Mouse (Mus musculus) heart, embryonic 15.5 days (tissue): ENCODE measurements around the gene Gm28230. TPM values are rescaled to one million over a fixed set of nuclear protein-coding genes. Genes with fewer than 3 reads are reported as not detected.

Experiments used
- ATAC-seq: fragments of 200-750 bp; cut with Nextera tagmentation; replicated peaks from 2 replicates; pipeline ENCODE4 v1.8.0; 2017; ENCODE audit warnings: low read depth, moderate TSS enrichment; ENCODE audit not compliant: insufficient number of reproducible peaks, insufficient read depth, low FRiP score
- H3K27ac ChIP-seq: fragments of 300-500 bp; sonication (generic); 2 replicates; pipeline ENCODE4 v1.5.1; 2015; ENCODE audit warnings: mild to moderate bottlenecking, inconsistent platforms
- H3K27me3 ChIP-seq: fragments of 300-500 bp; sonication (generic); 2 replicates; pipeline ENCODE4 v1.6.1; 2015; ENCODE audit warnings: inconsistent platforms
- H3K36me3 ChIP-seq: fragments of 300-500 bp; sonication (generic); 2 replicates; pipeline ENCODE4 v1.6.1; 2015; ENCODE audit warnings: mild to moderate bottlenecking, inconsistent platforms
- H3K4me1 ChIP-seq: fragments of 300-500 bp; sonication (generic); replicated peaks from 2 replicates; pipeline ENCODE4 v1.6.1; 2015; ENCODE audit warnings: inconsistent platforms
- H3K4me2 ChIP-seq: fragments of 300-500 bp; sonication (generic); 2 replicates; pipeline ENCODE4 v1.6.1; 2015; ENCODE audit warnings: inconsistent platforms, mild to moderate bottlenecking, moderate library complexity
- H3K4me3 ChIP-seq: fragments of 300-500 bp; sonication (generic); 2 replicates; pipeline ENCODE4 v1.5.1; 2015; ENCODE audit warnings: mild to moderate bottlenecking, inconsistent platforms
- H3K9ac ChIP-seq: fragments of 300-500 bp; sonication (generic); 2 replicates; pipeline ENCODE4 v1.6.1; 2015; ENCODE audit warnings: mild to moderate bottlenecking, inconsistent platforms
- H3K9me3 ChIP-seq: fragments of 300-500 bp; sonication (generic); replicated peaks from 2 replicates; pipeline ENCODE4 v1.6.1; 2016; ENCODE audit warnings: inconsistent platforms
- WGBS: fragments of 180-500 bp; shearing (Covaris S2); methylation state at CpG from one replicate; pipeline ENCODE4 v1.1.7; 2015; ENCODE audit warnings: mixed read lengths; 5-methylcytosine and 5-hydroxymethylcytosine counted together
- polyA plus RNA-seq: library from polyadenylated mRNA; unstranded; fragments of >200 nt; fragmentation: Nextera tagmentation; extraction: Ambion mirVana; gene quantifications from 2 replicates; pipeline ENCODE4 v1.2.1, GENCODE M21; 2015

Gm28230 gene
- polyA plus RNA-seq, 1 experiment from 2014 or later: not detected

DNA sequence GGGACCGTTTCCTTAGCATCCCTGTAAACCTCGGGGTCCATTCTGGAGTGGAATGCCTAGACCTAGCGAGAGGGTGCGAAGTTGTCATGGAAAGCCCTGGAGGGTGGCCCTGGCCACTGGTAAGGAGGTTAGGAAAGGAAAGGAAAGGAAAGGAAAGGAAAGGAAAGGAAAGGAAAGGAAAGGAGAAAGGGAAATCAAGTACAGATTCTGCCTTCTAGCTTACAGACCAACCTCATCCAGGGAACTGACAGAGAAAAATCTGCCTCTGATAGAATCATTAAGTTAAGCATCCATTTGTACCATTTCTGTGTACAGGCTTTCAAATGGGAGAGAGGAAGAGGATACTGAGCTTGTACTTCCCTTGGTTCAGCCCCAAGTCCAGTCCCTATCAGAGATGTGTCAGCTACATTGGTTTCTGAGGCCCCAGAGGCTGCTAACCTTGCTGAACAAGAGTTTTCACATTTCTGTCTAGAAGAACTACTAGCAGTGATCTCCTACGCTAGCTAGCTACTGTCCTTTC is 24.3 kb downstream of the Gm28230 start:
- H3K4me2 ChIP-seq: no peak overlapping the region
- H3K27me3 ChIP-seq: peaks cover 98% of the 10 kb centered on the region
- ATAC-seq: no peak
- no peaks in the 10 kb centered on the region for H3K9me3 ChIP-seq
- H3K4me1 ChIP-seq: peaks cover 27% of the 10 kb centered on the region
- H3K9ac ChIP-seq: no peak overlapping the region
- H3K27ac ChIP-seq: no peak overlapping the region
- H3K36me3 ChIP-seq: no peaks in the 10 kb centered on the region
- WGBS: 40% methylated on average over 5 of the region's 5 CpGs
- no peak overlapping the region for H3K4me3 ChIP-seq

- Histone ChIP-seq H3K27ac (no peak overlapping the region), H3K36me3 (no peaks in the 10 kb centered on the region)
- 89% methylated on average over 1 of the region's 1 CpGs for WGBS
Measured at GRCm38 (mm10) chr2:74751861-74752260, 25.3 kb downstream of the Gm28230 start.

DNA sequence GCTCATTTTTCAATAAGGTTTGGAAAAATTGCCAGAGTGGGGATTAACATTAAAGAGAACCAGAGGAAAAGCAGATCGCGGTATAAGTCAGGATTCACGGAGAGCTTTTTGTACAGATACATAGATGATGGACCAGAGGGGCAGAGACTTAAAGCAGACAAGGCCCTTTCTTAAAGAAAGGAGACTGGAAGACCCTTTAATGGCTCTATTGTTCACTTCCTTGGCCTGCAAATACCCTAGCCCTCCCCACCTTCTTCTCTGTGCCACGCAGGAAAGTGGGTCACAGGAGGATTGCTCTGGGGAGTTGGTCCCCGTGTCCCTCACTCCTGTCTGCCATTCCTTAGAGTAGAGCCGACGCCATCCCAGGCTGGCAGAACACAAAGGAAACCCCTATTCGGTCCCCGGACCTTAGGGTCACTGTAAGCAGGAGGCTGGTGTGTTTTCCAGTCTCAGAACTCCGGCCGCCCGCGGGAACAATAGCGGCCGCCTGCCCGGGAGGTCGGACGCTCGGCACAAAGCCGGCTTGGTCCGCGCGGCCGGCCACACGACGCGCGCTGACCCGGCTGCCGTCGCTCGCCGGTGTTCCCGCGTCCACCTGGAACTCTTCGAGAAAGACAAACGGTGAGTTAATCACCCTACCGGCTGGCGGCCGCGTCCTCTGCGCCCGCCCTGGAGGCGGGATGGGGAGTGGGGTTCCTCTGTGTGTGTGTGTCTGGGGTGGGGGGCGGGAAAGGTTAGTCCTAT is 26.1 kb downstream of the Gm28230 start:
- 0 out of 2 replicates have a peak overlapping the region, but pooled peaks have one; percentile 18 for H3K9ac ChIP-seq
- no peaks in the 10 kb centered on the region for H3K36me3 ChIP-seq
- WGBS: 4% methylated on average over 45 of the region's 45 CpGs
- peaks cover 20% of the 10 kb centered on the region for H3K4me1 ChIP-seq
- H3K9me3 ChIP-seq: no peaks in the 10 kb centered on the region
- H3K27ac ChIP-seq: no peak overlapping the region
- peak overlapping the region; percentile 59 for H3K4me2 ChIP-seq
- peaks cover 92% of the 10 kb centered on the region for H3K27me3 ChIP-seq
- ATAC-seq: no peak
- peak overlapping the region; percentile 39 for H3K4me3 ChIP-seq

More at GRCm38 (mm10) chr2:74751861-74752260, 25.3 kb downstream of the Gm28230 start:
- no peak overlapping the region for H3K4me2 ChIP-seq
- H3K4me1 ChIP-seq: peaks cover 22% of the 10 kb centered on the region
- no peak for ATAC-seq
- H3K9me3 ChIP-seq: no peaks in the 10 kb centered on the region
- no peak overlapping the region for H3K4me3 ChIP-seq
- no peak overlapping the region for H3K9ac ChIP-seq
- peaks cover 95% of the 10 kb centered on the region for H3K27me3 ChIP-seq

- peaks cover 20% of the 10 kb centered on the region for H3K4me1 ChIP-seq
- no peak overlapping the region for H3K27ac ChIP-seq
- no peaks in the 10 kb centered on the region for H3K9me3 ChIP-seq
- peaks cover 92% of the 10 kb centered on the region for H3K27me3 ChIP-seq
- WGBS: 3% methylated on average over 25 of the region's 25 CpGs
- H3K4me2 ChIP-seq: peak overlapping the region; percentile 59
- no peaks in the 10 kb centered on the region for H3K36me3 ChIP-seq
- ATAC-seq: 0 out of 2 replicates have a peak, but pooled peaks have one; percentile 18
- no peak overlapping the region for H3K9ac ChIP-seq
- H3K4me3 ChIP-seq: peak overlapping the region; percentile 39
Measured at GRCm38 (mm10) chr2:74753175-74753523, 26.6 kb downstream of the Gm28230 start.

DNA sequence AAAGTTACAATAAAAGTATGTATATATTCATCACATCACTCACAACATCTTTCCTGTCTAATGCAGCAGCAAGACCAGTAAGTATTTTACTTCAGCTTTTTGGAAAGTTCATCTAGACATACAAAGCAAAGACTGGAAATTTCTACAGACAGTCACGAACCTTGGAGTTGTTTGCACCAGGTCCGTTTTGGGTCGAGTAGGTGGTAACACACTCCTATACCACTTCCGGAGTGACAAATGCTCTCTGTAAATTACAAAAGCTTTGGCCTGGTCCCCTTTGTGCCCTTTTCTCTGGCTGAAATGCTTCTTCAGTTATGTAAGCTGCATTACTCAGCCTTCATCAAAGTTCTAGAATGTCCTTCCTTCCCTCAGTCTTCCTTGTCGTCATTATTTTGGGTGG is 27.2 kb downstream of the Gm28230 start:
- Histone ChIP-seq H3K4me3 (no peak overlapping the region), H3K27ac (no peak overlapping the region), H3K4me2 (no peak overlapping the region), H3K9me3 (no peaks in the 10 kb centered on the region), H3K4me1 (peaks cover 20% of the 10 kb centered on the region), H3K36me3 (no peaks in the 10 kb centered on the region), H3K9ac (no peak overlapping the region), H3K27me3 (peaks cover 92% of the 10 kb centered on the region)
- no peak for ATAC-seq
- 40% methylated on average over 5 of the region's 5 CpGs for WGBS

DNA sequence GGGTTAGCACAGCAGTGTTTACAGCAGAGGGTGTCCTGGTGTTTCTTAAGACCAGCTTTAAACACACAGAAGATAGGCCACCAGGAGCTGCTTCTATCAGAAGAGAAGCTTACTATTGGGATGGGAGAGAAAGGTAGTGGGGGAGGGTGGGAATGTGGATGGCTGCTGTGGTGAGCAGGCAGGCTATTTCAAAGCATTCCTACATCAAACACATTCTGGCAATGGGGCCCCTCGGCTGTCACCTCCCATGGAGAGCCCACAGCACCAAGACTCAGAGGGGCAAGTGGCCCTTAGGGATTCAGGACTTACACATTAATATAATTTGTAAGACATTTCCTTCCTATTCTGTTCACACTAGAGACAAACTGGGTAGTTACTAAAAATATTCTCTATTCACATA is 33.6 kb downstream of the Gm28230 start:
- Histone ChIP-seq H3K4me2 (no peak overlapping the region), H3K27ac (no peak overlapping the region), H3K9ac (no peak overlapping the region), H3K4me3 (no peak overlapping the region), H3K27me3 (peaks cover 87% of the 10 kb centered on the region), H3K9me3 (no peaks in the 10 kb centered on the region), H3K4me1 (peaks cover 16% of the 10 kb centered on the region), H3K36me3 (no peaks in the 10 kb centered on the region)
- no peak for ATAC-seq
- WGBS: 0% methylated on average over 1 of the region's 1 CpGs

- no peak for ATAC-seq
- WGBS: 5% methylated on average over 13 of the region's 13 CpGs
- H3K27ac ChIP-seq: no peak overlapping the region
- H3K4me1 ChIP-seq: peaks cover 16% of the 10 kb centered on the region
- no peaks in the 10 kb centered on the region for H3K9me3 ChIP-seq
- no peaks in the 10 kb centered on the region for H3K36me3 ChIP-seq
- 0 out of 2 replicates have a peak overlapping the region, but pooled peaks have one; percentile 55 for H3K4me3 ChIP-seq
- peaks cover 89% of the 10 kb centered on the region for H3K27me3 ChIP-seq
- no peak overlapping the region for H3K9ac ChIP-seq
- H3K4me2 ChIP-seq: peak overlapping the region; percentile 89; the same call in 1 of the 2 replicates
Measured at GRCm38 (mm10) chr2:74761941-74762340, 35.4 kb downstream of the Gm28230 start.

DNA sequence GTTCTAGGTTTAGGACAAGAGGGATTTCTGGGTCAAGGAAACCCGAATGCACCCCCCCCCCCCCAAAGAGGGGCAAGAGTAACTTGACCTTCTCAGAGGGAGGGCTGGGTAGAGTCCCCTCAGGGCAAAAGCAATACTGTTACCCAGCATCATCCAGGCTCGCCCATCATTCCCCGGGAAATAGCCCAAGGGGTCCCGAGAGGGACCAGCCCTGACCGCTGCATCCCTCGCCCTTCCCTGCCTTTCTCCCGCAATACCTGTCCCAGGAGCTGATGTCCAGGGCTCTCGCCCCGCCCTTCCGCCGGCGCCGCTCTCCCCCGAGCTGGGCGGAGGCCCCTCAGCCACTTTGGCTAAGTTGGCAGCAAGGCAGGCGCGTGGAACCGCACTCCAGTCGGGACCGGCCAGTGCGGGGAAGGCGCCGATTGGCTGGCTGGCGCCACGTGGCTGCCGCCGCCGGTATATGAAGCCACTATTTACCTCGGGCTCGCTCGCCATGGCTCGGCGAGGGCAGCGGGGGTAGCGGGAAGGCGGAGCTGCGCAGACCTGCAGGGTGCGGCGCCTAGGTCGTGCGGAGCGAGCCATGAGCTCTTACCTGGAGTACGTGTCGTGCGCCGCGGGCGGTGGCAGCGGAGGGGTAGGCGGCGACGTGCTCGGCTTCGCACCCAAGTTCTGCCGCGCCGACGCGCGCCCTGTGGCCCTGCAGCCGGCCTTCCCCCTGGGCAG is 36.2 kb downstream of the Gm28230 start, which contains the start of gene Hoxd1:
Gene Hoxd1, plus strand, starts transcription at position 459 of the 723 bp plus-strand sequence.
- Histone ChIP-seq H3K36me3 (no peaks in the 10 kb centered on the region), H3K9ac (0 out of 2 replicates have a peak within 1 kb of the TSS, but pooled peaks have one; percentile 18), H3K27me3 (peaks cover 84% of the 10 kb centered on the region), H3K9me3 (no peaks in the 10 kb centered on the region), H3K4me2 (peak within 1 kb of the TSS; percentile 89), H3K4me3 (peak within 1 kb of the TSS; percentile 55), H3K27ac (no peak within 1 kb of the TSS), H3K4me1 (peaks cover 16% of the 10 kb centered on the region)
- peak; percentile 22; the same call in 1 of the 2 replicates for ATAC-seq
- whole genome bisulfite sequencing: under 1% methylated on average over 60 of the region's 61 CpGs

GRCm38 (mm10) chr2:74763245-74763735 is 36.8 kb downstream of the Gm28230 start:
- no peak for ATAC-seq
- Histone ChIP-seq H3K9me3 (no peaks in the 10 kb centered on the region), H3K27me3 (peaks cover 78% of the 10 kb centered on the region), H3K4me1 (peaks cover 16% of the 10 kb centered on the region), H3K36me3 (no peaks in the 10 kb centered on the region), H3K4me2 (peak overlapping the region; percentile 89), H3K27ac (no peak overlapping the region), H3K4me3 (peak overlapping the region; percentile 55), H3K9ac (0 out of 2 replicates have a peak overlapping the region, but pooled peaks have one; percentile 18)
- WGBS: under 1% methylated on average over 50 of the region's 53 CpGs

DNA sequence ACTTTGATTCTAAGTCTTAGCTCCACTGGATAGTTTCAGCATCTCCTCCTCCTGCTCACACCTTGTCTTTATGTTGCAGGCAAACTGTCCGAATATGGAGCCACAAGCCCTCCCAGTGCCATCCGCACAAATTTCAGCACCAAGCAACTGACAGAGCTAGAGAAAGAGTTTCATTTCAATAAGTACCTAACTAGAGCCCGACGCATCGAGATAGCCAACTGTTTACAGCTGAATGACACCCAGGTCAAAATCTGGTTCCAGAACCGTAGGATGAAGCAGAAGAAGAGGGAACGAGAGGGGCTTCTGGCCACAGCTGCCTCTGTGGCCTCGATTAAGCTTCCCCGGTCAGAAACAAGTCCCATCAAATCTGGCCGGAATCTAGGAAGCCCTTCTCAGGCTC is 37.4 kb downstream of the Gm28230 start:
- Histone ChIP-seq H3K9ac (no peak overlapping the region), H3K9me3 (no peaks in the 10 kb centered on the region), H3K36me3 (no peaks in the 10 kb centered on the region), H3K4me2 (peak overlapping the region; percentile 89; the same call in 1 of the 2 replicates), H3K4me1 (peaks cover 16% of the 10 kb centered on the region), H3K27ac (no peak overlapping the region), H3K27me3 (peaks cover 73% of the 10 kb centered on the region), H3K4me3 (peak overlapping the region; percentile 55)
- ATAC-seq: no peak
- 41% methylated on average over 10 of the region's 10 CpGs for WGBS

DNA sequence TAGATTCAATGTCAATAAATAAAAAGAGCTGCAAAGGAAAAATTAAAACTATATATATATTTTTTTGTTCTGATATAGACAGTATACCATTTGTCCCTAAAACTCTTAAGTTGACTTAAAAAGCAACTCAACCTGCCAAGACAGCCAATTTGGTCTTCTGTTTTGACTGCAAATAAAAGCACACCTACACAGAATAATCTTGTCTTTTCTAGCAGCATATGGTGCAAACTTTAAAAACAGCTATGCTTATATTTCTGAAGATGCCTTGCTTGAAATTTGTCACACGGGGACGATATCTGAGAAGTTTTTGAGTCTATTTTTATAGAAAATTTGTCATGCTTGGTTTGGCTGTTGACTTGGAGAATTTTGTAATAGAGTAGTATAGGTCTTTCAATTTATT is 47.8 kb downstream of the Gm28230 start:
- no peaks in the 10 kb centered on the region for H3K9me3 ChIP-seq
- whole genome bisulfite sequencing: 73% methylated on average over 2 of the region's 2 CpGs
- H3K36me3 ChIP-seq: no peaks in the 10 kb centered on the region
- H3K4me1 ChIP-seq: no peaks in the 10 kb centered on the region
- no peak overlapping the region for H3K9ac ChIP-seq
- H3K27me3 ChIP-seq: peaks cover 26% of the 10 kb centered on the region
- H3K4me3 ChIP-seq: no peak overlapping the region
- H3K4me2 ChIP-seq: no peak overlapping the region
- ATAC-seq: no peak
- H3K27ac ChIP-seq: no peak overlapping the region
